Mouse (Mus musculus): ENCODE measurements around the gene Cdyl. TPM values are rescaled to one million over a fixed set of nuclear protein-coding genes. Genes with fewer than 3 reads are reported as not detected.
A peak's percentile ranks its signal among the peaks of the same experiment; 100 is the strongest.

Gene Cdyl
- polyA plus RNA-seq, 1 experiment from 2014 or later, result 15.0 TPM

DNA sequence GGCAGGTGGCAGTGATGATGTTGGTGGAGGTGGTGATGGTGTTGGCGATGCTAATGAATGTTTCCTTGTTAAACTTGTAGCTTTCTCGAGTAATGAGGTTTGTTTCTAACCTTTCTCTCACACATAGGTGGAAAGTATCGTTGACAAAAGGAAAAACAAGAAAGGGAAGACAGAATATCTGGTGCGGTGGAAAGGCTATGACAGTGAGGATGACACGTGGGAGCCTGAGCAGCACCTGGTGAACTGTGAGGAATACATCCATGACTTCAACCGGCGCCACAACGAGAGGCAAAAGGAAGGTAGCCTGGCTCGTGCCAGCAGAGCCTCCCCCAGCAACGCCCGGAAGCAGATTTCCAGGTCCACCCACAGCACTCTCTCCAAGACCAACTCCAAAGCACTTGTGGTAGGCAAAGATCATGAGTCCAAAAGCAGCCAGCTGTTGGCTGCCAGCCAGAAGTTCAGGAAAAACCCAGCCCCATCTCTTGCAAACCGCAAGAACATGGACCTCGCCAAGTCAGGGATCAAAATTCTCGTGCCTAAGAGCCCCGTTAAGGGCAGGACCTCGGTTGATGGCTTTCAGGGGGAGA is 156.2 kb downstream of the Cdyl start:
- H3K9me3 ChIP-seq (ENCODE audit: control insufficient read depth, low read length), result no peaks in the 10 kb centered on the region
- WGBS, result 93% methylated on average over 16 of the region's 16 CpGs
- H3K4me2 ChIP-seq (ENCODE audit: low read depth, low read length, severe bottlenecking), result no peak overlapping the region
- H3K27me3 ChIP-seq (ENCODE audit: control insufficient read depth, insufficient read depth, low read length), result no peaks in the 10 kb centered on the region
- 0 out of 2 replicates have a peak, but pooled peaks cover 3% of the 10 kb centered on the region for H3K4me1 ChIP-seq (replicated peaks; ENCODE audit: control insufficient read depth, insufficient read depth, low read length)
- no peaks in the 10 kb centered on the region; the same call in 1 of the 2 replicates for H3K36me3 ChIP-seq (ENCODE audit: control insufficient read depth, insufficient read depth, low read length)
- no peak overlapping the region for H3K4me3 ChIP-seq (ENCODE audit: low read depth, low read length)
- H3K27ac ChIP-seq (ENCODE audit: low read depth, low read length), result no peak overlapping the region
- H3K9ac ChIP-seq (ENCODE audit: low read length), result no peak overlapping the region
- no peak for DNase-seq (ENCODE audit: low spot score)
- no peak for ATAC-seq (replicated peaks; ENCODE audit: low FRiP score)

DNA sequence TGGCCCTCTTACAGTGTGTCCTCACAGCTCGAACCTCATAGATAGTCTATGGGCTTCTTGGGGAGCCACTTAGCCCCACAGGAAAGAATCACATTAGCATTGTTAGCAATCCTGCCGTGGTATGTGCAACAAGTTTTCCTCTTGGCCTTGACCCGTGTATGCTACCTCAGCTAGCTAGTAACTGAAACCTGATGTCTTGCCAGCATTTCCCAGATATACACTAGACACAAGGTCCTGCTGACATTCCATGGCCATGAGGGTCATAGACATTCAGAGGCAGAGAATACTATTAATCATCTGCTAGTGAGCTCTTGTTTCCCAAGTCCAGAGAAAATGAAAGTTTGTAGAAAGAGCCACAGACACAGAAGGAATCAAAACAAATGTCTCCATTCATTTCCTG is 158.0 kb downstream of the Cdyl start:
- Histone ChIP-seq H3K4me2 (ENCODE audit: low read depth, low read length, severe bottlenecking) (no peak overlapping the region), H3K27ac (ENCODE audit: low read depth, low read length) (no peak overlapping the region), H3K27me3 (ENCODE audit: control insufficient read depth, insufficient read depth, low read length) (no peaks in the 10 kb centered on the region), H3K9me3 (ENCODE audit: control insufficient read depth, low read length) (no peaks in the 10 kb centered on the region), H3K36me3 (ENCODE audit: control insufficient read depth, insufficient read depth, low read length) (no peaks in the 10 kb centered on the region; the same call in 1 of the 2 replicates), H3K4me1 (replicated peaks; ENCODE audit: control insufficient read depth, insufficient read depth, low read length) (no peaks in the 10 kb centered on the region), H3K4me3 (ENCODE audit: low read depth, low read length) (no peak overlapping the region), H3K9ac (ENCODE audit: low read length) (no peak overlapping the region)
- 87% methylated on average over 3 of the region's 3 CpGs for WGBS
- DNase-seq (ENCODE audit: low spot score) (peak; percentile 26), ATAC-seq (replicated peaks; ENCODE audit: low FRiP score) (no peak)

DNA sequence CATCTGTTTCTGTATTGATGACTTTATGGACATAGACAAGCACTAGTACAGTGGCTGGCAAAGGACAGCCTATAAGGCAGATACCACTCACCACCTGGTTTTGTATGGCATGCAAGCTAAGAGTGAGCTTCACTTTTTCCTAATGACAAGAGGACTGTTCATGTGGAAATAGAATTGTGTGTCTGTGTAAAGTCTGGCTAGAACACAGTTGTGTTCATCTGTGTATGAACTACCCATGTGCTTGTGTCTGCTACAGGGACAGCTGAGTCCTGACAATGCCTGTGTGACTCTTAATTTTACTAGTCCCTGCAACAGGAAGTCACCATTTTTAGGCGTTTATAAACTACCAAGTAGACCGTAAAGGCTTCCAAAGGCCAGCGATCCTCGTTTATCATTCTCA is 158.4 kb downstream of the Cdyl start:
- Histone ChIP-seq H3K27ac (ENCODE audit: low read depth, low read length) (no peak overlapping the region), H3K9me3 (ENCODE audit: control insufficient read depth, low read length) (no peaks in the 10 kb centered on the region), H3K36me3 (ENCODE audit: control insufficient read depth, insufficient read depth, low read length) (no peaks in the 10 kb centered on the region; the same call in 1 of the 2 replicates), H3K4me2 (ENCODE audit: low read depth, low read length, severe bottlenecking) (no peak overlapping the region), H3K9ac (ENCODE audit: low read length) (no peak overlapping the region), H3K4me1 (replicated peaks; ENCODE audit: control insufficient read depth, insufficient read depth, low read length) (no peaks in the 10 kb centered on the region), H3K27me3 (ENCODE audit: control insufficient read depth, insufficient read depth, low read length) (no peaks in the 10 kb centered on the region), H3K4me3 (ENCODE audit: low read depth, low read length) (no peak overlapping the region)
- no peak for ATAC-seq (replicated peaks; ENCODE audit: low FRiP score)
- no peak for DNase-seq (ENCODE audit: low spot score)
- 97% methylated on average over 4 of the region's 4 CpGs for WGBS

DNA sequence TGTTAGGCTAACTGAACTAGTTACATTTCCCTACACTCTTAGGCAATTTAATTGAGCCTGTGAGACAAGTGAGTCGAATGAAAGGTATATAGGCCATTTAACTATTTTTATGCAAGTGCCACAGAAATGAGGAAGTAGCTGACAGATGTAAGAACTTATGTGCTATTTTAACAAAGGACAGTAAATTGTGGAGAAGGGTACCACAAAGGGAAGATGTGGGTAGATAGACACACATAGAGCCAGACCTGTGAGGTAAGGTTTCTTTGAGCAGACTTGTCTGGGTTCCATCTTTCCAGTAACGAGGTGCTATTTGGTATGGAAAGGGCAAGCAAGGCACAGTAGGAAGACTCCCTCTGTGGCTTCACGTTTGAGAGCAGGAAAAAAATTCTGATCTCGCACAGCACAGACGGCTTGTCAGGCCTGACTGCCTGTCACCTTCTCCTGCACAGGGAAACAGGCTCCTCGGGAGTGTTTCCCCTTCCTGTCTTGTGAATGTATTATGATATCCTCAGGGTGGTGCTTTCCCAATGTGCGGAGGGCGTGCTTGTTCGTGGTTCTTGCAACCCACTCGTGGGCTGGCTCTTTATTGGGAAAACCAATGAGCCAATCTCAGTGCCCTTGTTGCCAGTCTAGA is 162.3 kb downstream of the Cdyl start:
- DNase-seq (ENCODE audit: low spot score), result peak; percentile 32
- ATAC-seq (replicated peaks; ENCODE audit: low FRiP score), result no peak
- Histone ChIP-seq H3K9me3 (ENCODE audit: control insufficient read depth, low read length) (no peaks in the 10 kb centered on the region), H3K27ac (ENCODE audit: low read depth, low read length) (no peak overlapping the region), H3K4me2 (ENCODE audit: low read depth, low read length, severe bottlenecking) (no peak overlapping the region), H3K36me3 (ENCODE audit: control insufficient read depth, insufficient read depth, low read length) (no peaks in the 10 kb centered on the region; the same call in 1 of the 2 replicates), H3K9ac (ENCODE audit: low read length) (no peak overlapping the region), H3K4me1 (replicated peaks; ENCODE audit: control insufficient read depth, insufficient read depth, low read length) (no peaks in the 10 kb centered on the region), H3K4me3 (ENCODE audit: low read depth, low read length) (no peak overlapping the region), H3K27me3 (ENCODE audit: control insufficient read depth, insufficient read depth, low read length) (no peaks in the 10 kb centered on the region)
- 83% methylated on average over 10 of the region's 10 CpGs for WGBS

DNA sequence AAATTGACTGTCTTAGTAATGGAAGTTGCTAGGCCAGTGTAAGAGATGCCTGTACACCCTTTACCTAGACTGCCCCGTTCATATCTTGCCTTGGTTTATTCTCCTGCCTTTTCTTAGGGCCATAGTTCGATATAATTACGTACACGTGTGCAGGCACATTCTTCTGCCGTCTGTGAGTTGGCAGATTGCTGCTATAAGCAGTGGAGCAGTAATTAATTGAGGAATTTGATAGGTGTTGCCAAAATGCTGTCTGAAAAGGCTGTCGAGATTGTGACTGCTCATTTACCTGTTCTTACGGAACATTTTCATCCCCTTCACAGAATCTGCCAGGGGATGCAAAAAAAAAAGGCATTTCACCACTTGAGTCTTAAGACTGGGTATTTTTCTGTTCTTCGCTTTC is 163.2 kb downstream of the Cdyl start:
- H3K9ac ChIP-seq (ENCODE audit: low read length), result no peak overlapping the region
- DNase-seq (ENCODE audit: low spot score), result peak; percentile 7
- H3K4me1 ChIP-seq (replicated peaks; ENCODE audit: control insufficient read depth, insufficient read depth, low read length), result no peaks in the 10 kb centered on the region
- no peaks in the 10 kb centered on the region for H3K9me3 ChIP-seq (ENCODE audit: control insufficient read depth, low read length)
- no peaks in the 10 kb centered on the region for H3K27me3 ChIP-seq (ENCODE audit: control insufficient read depth, insufficient read depth, low read length)
- H3K27ac ChIP-seq (ENCODE audit: low read depth, low read length), result no peak overlapping the region
- H3K36me3 ChIP-seq (ENCODE audit: control insufficient read depth, insufficient read depth, low read length), result no peaks in the 10 kb centered on the region; the same call in 1 of the 2 replicates
- H3K4me3 ChIP-seq (ENCODE audit: low read depth, low read length), result no peak overlapping the region
- 78% methylated on average over 8 of the region's 8 CpGs for WGBS
- no peak for ATAC-seq (replicated peaks; ENCODE audit: low FRiP score)
- no peak overlapping the region for H3K4me2 ChIP-seq (ENCODE audit: low read depth, low read length, severe bottlenecking)

DNA sequence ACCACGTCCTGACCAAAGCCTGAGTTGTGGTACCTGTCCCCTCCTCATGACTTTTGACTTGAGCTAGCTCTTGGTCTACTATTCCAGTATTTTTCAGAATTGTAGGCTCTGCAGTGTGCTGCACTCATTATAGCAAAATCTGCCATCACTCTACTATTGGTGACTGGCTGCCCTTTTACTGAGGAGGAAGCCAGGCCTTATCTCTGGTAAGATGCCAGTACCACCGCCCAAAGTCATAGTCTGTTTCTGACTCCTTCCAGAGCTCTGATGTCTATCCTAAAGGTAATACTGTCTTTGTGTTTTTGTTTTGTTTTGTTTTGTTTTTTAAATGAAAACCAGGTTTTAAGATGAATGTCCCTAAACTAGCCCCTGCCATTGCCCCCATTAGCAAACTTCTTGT is 166.0 kb downstream of the Cdyl start:
- Histone ChIP-seq H3K27ac (ENCODE audit: low read depth, low read length) (no peak overlapping the region), H3K4me1 (replicated peaks; ENCODE audit: control insufficient read depth, insufficient read depth, low read length) (no peaks in the 10 kb centered on the region), H3K9me3 (ENCODE audit: control insufficient read depth, low read length) (no peaks in the 10 kb centered on the region), H3K4me2 (ENCODE audit: low read depth, low read length, severe bottlenecking) (no peak overlapping the region), H3K27me3 (ENCODE audit: control insufficient read depth, insufficient read depth, low read length) (no peaks in the 10 kb centered on the region), H3K36me3 (ENCODE audit: control insufficient read depth, insufficient read depth, low read length) (no peaks in the 10 kb centered on the region), H3K4me3 (ENCODE audit: low read depth, low read length) (no peak overlapping the region), H3K9ac (ENCODE audit: low read length) (no peak overlapping the region)
- 94% methylated on average over 2 of the region's 2 CpGs for WGBS
- ATAC-seq (replicated peaks; ENCODE audit: low FRiP score) (no peak), DNase-seq (ENCODE audit: low spot score) (peak; percentile 22)

DNA sequence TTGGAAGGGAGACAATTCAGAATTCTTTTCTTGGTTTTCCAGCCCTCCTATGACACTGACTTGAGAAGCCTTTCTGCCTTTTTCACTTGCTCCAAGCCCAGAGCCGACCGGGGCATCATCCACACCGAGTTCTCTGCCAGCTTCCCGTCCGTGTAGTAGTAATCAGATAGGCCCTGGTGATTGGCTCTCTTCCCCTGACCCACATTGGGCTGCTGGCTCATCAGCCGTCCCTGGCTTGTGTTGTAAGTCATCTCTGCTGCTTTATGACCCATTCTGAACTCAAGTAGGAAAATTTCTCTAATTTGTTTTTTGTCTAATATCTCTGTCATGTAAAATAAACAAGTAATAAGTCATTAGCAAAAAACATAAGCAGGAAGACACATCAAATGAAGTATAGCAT is 173.0 kb downstream of the Cdyl start:
- Histone ChIP-seq H3K4me2 (ENCODE audit: low read depth, low read length, severe bottlenecking) (no peak overlapping the region), H3K27ac (ENCODE audit: low read depth, low read length) (no peak overlapping the region), H3K9ac (ENCODE audit: low read length) (no peak overlapping the region), H3K9me3 (ENCODE audit: control insufficient read depth, low read length) (no peaks in the 10 kb centered on the region), H3K4me3 (ENCODE audit: low read depth, low read length) (no peak overlapping the region), H3K27me3 (ENCODE audit: control insufficient read depth, insufficient read depth, low read length) (no peaks in the 10 kb centered on the region), H3K36me3 (ENCODE audit: control insufficient read depth, insufficient read depth, low read length) (no peaks in the 10 kb centered on the region), H3K4me1 (replicated peaks; ENCODE audit: control insufficient read depth, insufficient read depth, low read length) (peaks cover 2% of the 10 kb centered on the region; the same call in 1 of the 2 replicates)
- WGBS, result 80% methylated on average over 6 of the region's 6 CpGs
- no peak for ATAC-seq (replicated peaks; ENCODE audit: low FRiP score)
- no peak for DNase-seq (ENCODE audit: low spot score)

DNA sequence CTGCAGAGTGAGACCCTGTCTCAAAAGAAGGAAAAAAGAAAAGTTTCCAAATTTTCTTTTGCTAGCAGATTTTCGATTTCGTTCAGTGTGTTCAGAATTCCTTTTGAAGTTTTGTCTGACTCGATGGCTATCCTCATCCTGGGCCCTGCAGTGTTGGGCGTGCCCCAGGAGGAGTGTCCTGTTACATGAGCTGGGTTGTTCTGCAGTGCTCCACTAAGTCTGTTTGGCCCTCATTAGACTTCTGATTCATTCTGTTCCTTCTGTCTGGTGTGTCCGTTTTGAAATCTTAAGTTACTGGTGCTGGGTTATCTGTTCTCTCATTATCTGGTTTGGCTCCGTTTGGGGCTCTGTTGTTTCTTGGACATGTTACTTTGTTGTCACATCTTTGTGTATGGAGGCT is 174.3 kb downstream of the Cdyl start:
- no peak for ATAC-seq (replicated peaks; ENCODE audit: low FRiP score)
- H3K27me3 ChIP-seq (ENCODE audit: control insufficient read depth, insufficient read depth, low read length), result no peaks in the 10 kb centered on the region
- H3K9me3 ChIP-seq (ENCODE audit: control insufficient read depth, low read length), result no peaks in the 10 kb centered on the region
- no peaks in the 10 kb centered on the region for H3K36me3 ChIP-seq (ENCODE audit: control insufficient read depth, insufficient read depth, low read length)
- no peak overlapping the region for H3K27ac ChIP-seq (ENCODE audit: low read depth, low read length)
- 44% methylated on average over 6 of the region's 6 CpGs for WGBS
- H3K4me1 ChIP-seq (replicated peaks; ENCODE audit: control insufficient read depth, insufficient read depth, low read length), result peaks cover 2% of the 10 kb centered on the region; the same call in 1 of the 2 replicates
- H3K9ac ChIP-seq (ENCODE audit: low read length), result no peak overlapping the region
- no peak overlapping the region for H3K4me2 ChIP-seq (ENCODE audit: low read depth, low read length, severe bottlenecking)
- no peak for DNase-seq (ENCODE audit: low spot score)
- H3K4me3 ChIP-seq (ENCODE audit: low read depth, low read length), result no peak overlapping the region

DNA sequence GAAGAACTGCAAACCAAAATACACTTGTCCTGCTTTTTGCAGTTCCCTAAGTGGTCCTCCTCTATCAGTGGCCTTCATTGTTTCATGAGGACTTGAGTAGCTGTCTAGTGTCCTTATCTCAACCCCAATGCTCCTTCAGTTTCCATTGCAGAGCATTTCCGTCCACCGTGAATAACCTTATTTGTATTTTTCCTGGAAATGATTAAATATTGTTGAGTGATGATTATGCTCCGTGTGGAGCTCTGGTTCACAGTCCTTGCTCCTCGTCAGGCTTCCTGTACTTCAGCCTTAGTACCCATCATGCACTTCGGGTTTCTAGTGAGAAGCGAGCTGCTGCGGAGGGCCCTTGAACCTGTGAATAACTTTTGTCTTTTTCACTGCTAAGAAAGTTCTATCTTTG is 176.0 kb downstream of the Cdyl start:
- Histone ChIP-seq H3K4me3 (ENCODE audit: low read depth, low read length) (no peak overlapping the region), H3K27me3 (ENCODE audit: control insufficient read depth, insufficient read depth, low read length) (no peaks in the 10 kb centered on the region), H3K9me3 (ENCODE audit: control insufficient read depth, low read length) (no peaks in the 10 kb centered on the region), H3K27ac (ENCODE audit: low read depth, low read length) (no peak overlapping the region), H3K4me1 (replicated peaks; ENCODE audit: control insufficient read depth, insufficient read depth, low read length) (peaks cover 2% of the 10 kb centered on the region; the same call in 1 of the 2 replicates), H3K36me3 (ENCODE audit: control insufficient read depth, insufficient read depth, low read length) (no peaks in the 10 kb centered on the region), H3K9ac (ENCODE audit: low read length) (no peak overlapping the region), H3K4me2 (ENCODE audit: low read depth, low read length, severe bottlenecking) (no peak overlapping the region)
- ATAC-seq (replicated peaks; ENCODE audit: low FRiP score) (no peak), DNase-seq (ENCODE audit: low spot score) (peak; percentile 11)
- 89% methylated on average over 7 of the region's 7 CpGs for WGBS
